Mouse (Mus musculus) lung, postnatal 0 days (tissue): ENCODE data around the gene Tgfbr2. TPM values are rescaled to one million over a fixed set of nuclear protein-coding genes. Genes with fewer than 3 reads are reported as not detected.

ENCODE experiments used
- ATAC-seq: fragments of 200-750 bp; cut with Nextera tagmentation; 2 replicates; pipeline ENCODE4 v1.8.0; 2017; ENCODE audit warnings: moderate library complexity
- DNase-seq: peaks from one replicate; pipeline ENCODE4 v3.0.0-alpha.2; 2016; ENCODE audit warnings: low spot score
- H3K27ac ChIP-seq: fragments of 300-500 bp; sonication (generic); 2 replicates; pipeline ENCODE4 v1.5.1; 2014; ENCODE audit warnings: antibody characterized with exemption, mild to moderate bottlenecking, low read length, mixed read lengths
- H3K27me3 ChIP-seq: fragments of 300-500 bp; sonication (generic); replicated peaks from 2 replicates; pipeline ENCODE4 v1.6.1; 2014; ENCODE audit warnings: low read length, mixed read lengths; ENCODE audit not compliant: insufficient read depth
- H3K36me3 ChIP-seq: fragments of 300-500 bp; sonication (generic); 2 replicates; pipeline ENCODE4 v1.6.1; 2014; ENCODE audit warnings: low read length, mixed read lengths; ENCODE audit not compliant: insufficient read depth
- H3K4me1 ChIP-seq: fragments of 300-500 bp; sonication (generic); 2 replicates; pipeline ENCODE4 v1.6.1; 2014; ENCODE audit warnings: antibody characterized with exemption, low read depth, low read length, mixed read lengths; ENCODE audit not compliant: insufficient read depth
- H3K4me2 ChIP-seq: fragments of 300-500 bp; sonication (generic); replicated peaks from 2 replicates; pipeline ENCODE4 v1.6.1; 2014; ENCODE audit warnings: low read depth, mild to moderate bottlenecking, low read length, moderate library complexity, mixed read lengths
- H3K4me3 ChIP-seq: fragments of 300-500 bp; sonication (generic); 2 replicates; pipeline ENCODE4 v1.5.1; 2014; ENCODE audit warnings: low read depth, low read length
- H3K9ac ChIP-seq: fragments of 300-500 bp; sonication (generic); replicated peaks from 2 replicates; pipeline ENCODE4 v1.6.1; 2014; ENCODE audit warnings: low read depth, mild to moderate bottlenecking
- H3K9me3 ChIP-seq: fragments of 300-500 bp; sonication (generic); 2 replicates; pipeline ENCODE4 v1.6.1; 2016; ENCODE audit warnings: low read length, mixed read lengths
- CTCF ChIP-seq: IDR thresholded peaks from 2 replicates; pipeline ENCODE4 v1.5.1; 2016; ENCODE audit warnings: antibody characterized with exemption, mild to moderate bottlenecking
- EP300 ChIP-seq: IDR thresholded peaks from 2 replicates; pipeline ENCODE4 v1.6.1; 2016; ENCODE audit warnings: antibody characterized with exemption, mild to moderate bottlenecking, control low read depth
- WGBS: fragments of 180-500 bp; shearing (Covaris S2); extraction: QIAGEN DNeasy Blood & Tissue Kit; methylation state at CpG from one replicate; pipeline ENCODE4 v1.1.7; 2014; 5-methylcytosine and 5-hydroxymethylcytosine counted together
- polyA plus RNA-seq: library from polyadenylated mRNA; unstranded; fragments of >200 nt; fragmentation: Nextera tagmentation; extraction: Ambion mirVana; gene quantifications from 2 replicates; pipeline ENCODE4 v1.2.1, GENCODE M21; 2015

Gene Tgfbr2
- polyA plus RNA-seq, 1 experiment from 2014 or later, result 68.0 TPM

GRCm38 (mm10) chr9:116038275-116038674 lies 136.9 kb downstream of the Tgfbr2 start:
- Histone ChIP-seq H3K4me3 (no peak overlapping the region), H3K9me3 (no peaks in the 10 kb centered on the region), H3K27ac (no peak overlapping the region), H3K9ac (no peak overlapping the region), H3K36me3 (no peaks in the 10 kb centered on the region), H3K4me1 (no peaks in the 10 kb centered on the region), H3K27me3 (no peaks in the 10 kb centered on the region), H3K4me2 (no peak overlapping the region)
- TF ChIP-seq CTCF, result no peak
- TF ChIP-seq EP300, result no peak
- DNase-seq (no peak), ATAC-seq (no peak)
- 70% methylated on average over 6 of the region's 6 CpGs for WGBS
